Mouse (Mus musculus) Patski (cell line): Measurements from ENCODE around the gene H2-Q2. TPM values are rescaled to one million over a fixed set of nuclear protein-coding genes. Genes with fewer than 3 reads are reported as not detected.
"Not testable (repeated sequence)": the region's sequence is repeated elsewhere in the genome, so short reads cannot be mapped to it uniquely, and the experiment has no call there.

ENCODE experiments used
- ATAC-seq: fragments of 100-300 bp; one replicate; pipeline ENCODE4 v1.8.0; 2021
- CTCF ChIA-PET: fragments of 350-600 bp; sonication (Branson Sonifier 250); formaldehyde crosslinking; loops from one replicate; lab custom pipeline; 2022; ENCODE audit warnings: inconsistent platforms; lab: Charles Lee
- POLR2A ChIA-PET: fragments of 350-600 bp; sonication (Branson Sonifier 250); formaldehyde crosslinking; loops from one replicate; lab custom pipeline; 2022; ENCODE audit warnings: antibody characterized with exemption, inconsistent platforms; lab: Charles Lee
- DNase-seq: peaks from one replicate; pipeline ENCODE4 v3.0.0-alpha.2; 2011; ENCODE audit warnings: low read depth, low spot score
- H3K27me3 ChIP-seq: fragments of 371-371 bp; one replicate; pipeline ENCODE4 v1.5.1; 2021
- CTCF ChIP-seq: fragments of 100-300 bp; IDR thresholded peaks from one replicate; pipeline ENCODE4 v1.5.1; 2021
- in situ Hi-C: fragments of 300-500 bp; cut with MboI; formaldehyde crosslinking; loops from 3 replicates; pipeline ENCODE4 v1.11.1; 2018; ENCODE audit warnings: low pct_unique_long_range_greater_than_20kb, mixed read lengths
- polyA plus RNA-seq: library from polyadenylated mRNA; unstranded; gene quantifications from one replicate; pipeline ENCODE4 v1.2.3, GENCODE M21; 2021

Gene H2-Q2
- polyA plus RNA-seq, 1 experiment from 2014 or later: not detected

DNA sequence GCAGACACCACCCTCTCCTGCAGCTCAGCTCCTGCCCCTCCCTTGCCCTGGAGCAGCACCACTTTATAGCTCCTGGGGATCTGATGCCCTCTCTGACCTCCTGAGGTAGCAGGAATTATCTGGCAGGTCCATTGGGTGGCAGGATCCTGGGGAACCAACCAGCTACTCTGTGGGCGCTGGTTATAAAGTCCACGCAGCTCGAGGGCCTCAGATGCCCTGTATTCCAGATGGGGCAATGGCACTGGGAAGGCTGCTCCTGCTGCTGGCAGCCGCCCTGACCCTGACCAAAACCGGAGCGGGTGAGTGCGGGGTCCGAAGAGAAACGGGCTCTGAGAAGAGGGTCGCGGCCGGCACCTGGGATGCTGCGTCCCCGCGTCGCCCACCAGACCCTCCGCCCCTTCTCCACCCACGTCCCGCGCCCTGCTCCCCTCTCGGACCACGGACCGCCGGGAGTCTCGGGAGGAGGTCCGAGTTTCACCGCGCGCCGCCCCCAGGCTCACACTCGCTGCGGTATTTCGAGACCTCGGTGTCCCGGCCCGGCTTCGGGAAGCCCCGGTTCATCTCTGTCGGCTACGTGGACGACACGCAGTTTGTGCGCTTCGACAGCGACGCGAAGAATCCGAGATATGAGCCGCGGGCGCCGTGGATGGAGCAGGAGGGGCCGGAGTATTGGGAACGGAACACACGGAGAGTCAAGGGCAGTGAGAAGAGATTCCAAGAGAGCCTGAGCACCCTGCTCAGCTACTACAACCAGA lies 21.5 kb upstream of the H2-Q2 start, which contains the start of gene H2-Q1:
H2-Q1 (plus strand) TSS at position 79 of the 755 bp plus-strand sequence.
- ChIA-PET POLR2A (no interaction called here), CTCF (no interaction called here)
- H3K27me3 ChIP-seq: peaks cover 14% of the 10 kb centered on the region
- in situ Hi-C loops: loop anchor here (25.0 kb wide), 1 partner anchor 767 kb away; no protein-coding TSS in a partner anchor
- ATAC-seq: no peak
- TF ChIP-seq CTCF: no peak
- no peak for DNase-seq

DNA sequence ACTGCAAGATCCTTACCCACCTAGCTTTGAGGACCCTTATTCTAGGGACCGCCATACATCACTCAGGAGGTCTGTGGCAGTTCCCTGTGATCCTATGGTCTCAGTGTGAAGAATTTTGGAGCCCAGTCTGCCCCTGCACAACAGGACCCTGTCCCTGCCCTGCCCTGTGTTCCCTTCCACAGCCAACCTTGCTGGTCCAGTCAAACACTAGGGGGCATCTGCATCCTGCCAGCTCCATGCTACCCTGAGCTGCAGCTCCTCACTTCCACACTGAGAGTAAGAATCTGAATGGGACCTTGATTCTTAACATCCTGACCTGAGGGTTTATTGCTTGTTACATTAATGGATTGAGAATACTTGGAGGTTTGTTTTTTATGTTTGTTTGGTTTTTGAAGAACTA lies 16.9 kb upstream of the H2-Q2 start:
- CTCF ChIA-PET: interaction anchor here (0.8 to 1.4 kb wide), 2 partner anchors 11 to 20 kb away, joined by 3 to 4 read pairs; no protein-coding TSS in a partner anchor
- DNase-seq, in situ Hi-C loops, ATAC-seq, POLR2A ChIA-PET: not testable (repeated sequence)
- peaks cover 16% of the 10 kb centered on the region for H3K27me3 ChIP-seq

DNA sequence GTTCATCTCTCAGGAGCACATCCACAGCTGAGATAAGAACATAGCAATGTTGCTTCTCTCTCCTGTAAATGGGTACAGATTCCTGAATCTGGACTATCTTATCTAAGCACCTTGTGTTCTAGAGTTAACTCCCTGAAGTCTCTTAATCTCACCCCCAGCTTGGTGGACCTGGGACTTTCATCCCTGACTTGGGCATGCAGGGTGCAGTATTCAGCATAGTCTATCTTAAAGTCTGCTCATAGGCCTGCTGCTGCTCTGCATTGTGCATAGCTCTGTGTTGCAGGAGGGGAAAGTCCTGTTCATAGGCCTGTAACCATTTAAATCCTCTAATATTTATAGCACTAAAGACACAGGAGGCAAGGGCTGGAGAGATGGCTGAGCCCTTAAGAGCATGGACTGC lies 16.0 kb upstream of the H2-Q2 start:
- POLR2A ChIA-PET, in situ Hi-C loops, ATAC-seq, DNase-seq: not testable (repeated sequence)
- CTCF ChIA-PET: interaction anchor here (1.4 kb wide), 1 partner anchor 12 kb away, joined by 4 read pairs; no protein-coding TSS in a partner anchor
- peaks cover 12% of the 10 kb centered on the region for H3K27me3 ChIP-seq

DNA sequence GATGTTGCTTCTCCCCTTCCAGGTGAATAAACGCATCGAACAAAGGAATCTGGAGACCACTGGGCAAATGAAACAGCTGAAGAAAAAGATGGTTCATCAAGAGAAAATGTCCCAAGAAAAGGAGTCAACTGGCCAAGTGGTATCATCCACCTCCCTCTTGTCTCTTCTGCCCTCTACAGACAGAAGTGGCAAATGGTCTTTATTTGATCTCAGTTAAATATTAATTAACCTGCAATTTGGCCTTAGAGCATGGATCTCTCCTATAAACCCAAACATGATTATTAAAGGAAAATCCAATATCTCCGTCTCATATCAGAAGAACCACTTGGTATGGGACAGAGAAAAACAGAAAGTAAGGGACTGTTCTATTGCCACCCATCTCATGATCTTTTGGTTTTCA lies 12.3 kb upstream of the H2-Q2 start:
- ATAC-seq, CTCF ChIA-PET, DNase-seq, POLR2A ChIA-PET, H3K27me3 ChIP-seq, in situ Hi-C loops: not testable (repeated sequence)

DNA sequence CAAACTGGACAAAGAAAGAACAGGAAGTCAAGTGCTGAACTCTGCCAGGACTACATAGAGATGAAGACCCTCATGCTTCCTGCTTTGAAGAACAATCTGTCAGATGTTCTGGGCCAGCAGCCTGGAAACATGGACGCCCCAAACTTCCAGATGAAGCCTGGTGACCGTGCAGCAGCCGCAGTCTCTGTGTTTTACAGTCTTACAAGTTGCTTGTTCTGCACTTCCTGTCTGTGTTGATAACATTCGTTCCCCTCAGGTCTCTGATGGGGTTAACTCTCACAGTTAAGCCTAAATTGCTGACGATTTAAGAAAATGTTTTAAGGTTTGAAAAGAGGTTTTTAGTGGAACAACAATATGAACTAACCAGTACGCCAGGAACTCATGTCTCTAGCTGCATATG lies 10.5 kb upstream of the H2-Q2 start:
- ATAC-seq, POLR2A ChIA-PET, DNase-seq, in situ Hi-C loops, CTCF ChIA-PET: not testable (repeated sequence)
- H3K27me3 ChIP-seq: peaks cover 16% of the 10 kb centered on the region

DNA sequence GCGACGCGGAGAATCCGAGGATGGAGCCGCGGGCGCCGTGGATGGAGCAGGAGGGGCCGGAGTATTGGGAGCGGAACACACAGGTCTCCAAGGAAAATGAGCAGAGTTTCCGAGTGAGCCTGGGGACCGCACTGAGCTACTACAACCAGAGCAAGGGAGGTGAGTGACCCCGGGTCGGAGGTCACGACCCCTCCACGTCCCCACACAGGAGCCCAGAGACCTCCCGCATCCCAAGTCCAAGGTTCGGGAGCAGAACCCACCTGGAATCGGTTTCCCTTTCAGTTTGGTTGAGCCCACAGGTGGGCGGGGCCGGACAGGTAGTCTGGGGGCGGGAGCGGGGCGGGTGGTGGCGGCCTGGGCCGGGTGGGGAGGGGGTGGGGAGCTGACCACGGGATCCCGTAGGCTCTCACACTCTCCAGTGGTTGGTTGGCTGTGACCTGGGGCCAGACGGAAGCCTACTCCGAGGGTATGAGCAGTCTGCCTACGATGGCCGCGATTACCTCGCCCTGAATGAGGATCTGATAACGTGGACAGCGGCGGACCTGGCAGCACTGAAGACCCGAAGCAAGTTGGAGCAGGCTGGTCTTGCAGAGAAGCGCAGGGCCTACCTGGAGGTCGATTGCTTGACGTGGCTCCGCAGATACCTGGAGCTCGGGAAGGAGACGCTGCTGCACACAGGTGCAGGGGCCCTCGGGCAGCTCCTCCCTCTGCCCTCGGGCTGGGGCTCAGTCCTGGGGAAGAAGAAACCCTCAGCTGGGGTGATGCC lies 852 bp downstream of the H2-Q2 start:
- in situ Hi-C loops: no loop called here
- CTCF ChIA-PET: no interaction called here
- H3K27me3 ChIP-seq: peaks cover 40% of the 10 kb centered on the region
- ATAC-seq: no peak
- TF ChIP-seq CTCF: no peak
- DNase-seq: no peak
- POLR2A ChIA-PET: no interaction called here

DNA sequence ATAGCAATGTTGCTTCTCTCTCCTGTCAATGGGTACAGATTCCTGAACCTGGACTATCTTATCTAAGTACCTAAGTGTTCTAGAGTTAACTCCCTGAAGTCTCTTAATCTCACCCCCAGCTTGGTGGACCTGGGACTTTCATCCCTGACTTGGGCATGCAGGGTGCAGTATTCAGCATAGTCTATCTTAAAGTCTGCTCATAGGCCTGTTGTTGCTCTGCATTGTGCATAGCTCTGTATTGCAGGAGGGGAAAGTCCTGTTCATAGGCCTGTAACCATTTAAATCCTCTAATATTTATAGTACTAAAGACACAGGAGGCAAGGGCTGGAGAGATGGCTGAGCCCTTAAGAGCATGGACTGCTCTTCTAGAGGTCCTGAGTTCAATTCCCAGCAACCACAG lies 5.6 kb downstream of the H2-Q2 start:
- DNase-seq: not testable (repeated sequence)

DNA sequence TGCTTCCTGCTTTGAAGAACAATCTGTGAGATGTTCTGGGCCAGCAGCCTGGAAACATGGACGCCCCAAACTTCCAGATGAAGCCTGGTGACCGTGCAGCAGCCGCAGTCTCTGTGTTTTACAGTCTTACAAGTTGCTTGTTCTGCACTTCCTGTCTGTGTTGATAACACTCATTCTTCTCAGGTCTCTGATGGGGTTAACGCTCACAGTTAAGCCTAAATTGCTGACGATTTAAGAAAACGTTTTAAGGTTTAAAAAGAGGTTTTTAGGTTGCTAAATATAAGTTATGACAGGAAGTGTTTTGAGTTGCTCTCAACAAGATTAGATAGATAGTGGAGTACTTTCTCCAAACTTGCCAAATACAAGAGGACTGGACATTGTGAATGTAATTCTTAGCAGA lies 11.2 kb downstream of the H2-Q2 start:
- POLR2A ChIA-PET, ATAC-seq, CTCF ChIA-PET, DNase-seq, in situ Hi-C loops, H3K27me3 ChIP-seq: not testable (repeated sequence)

More for the DNA sequence above, 5.6 kb downstream of the H2-Q2 start:
- in situ Hi-C loops, POLR2A ChIA-PET, ATAC-seq, H3K27me3 ChIP-seq, CTCF ChIA-PET: not testable (repeated sequence)

DNA sequence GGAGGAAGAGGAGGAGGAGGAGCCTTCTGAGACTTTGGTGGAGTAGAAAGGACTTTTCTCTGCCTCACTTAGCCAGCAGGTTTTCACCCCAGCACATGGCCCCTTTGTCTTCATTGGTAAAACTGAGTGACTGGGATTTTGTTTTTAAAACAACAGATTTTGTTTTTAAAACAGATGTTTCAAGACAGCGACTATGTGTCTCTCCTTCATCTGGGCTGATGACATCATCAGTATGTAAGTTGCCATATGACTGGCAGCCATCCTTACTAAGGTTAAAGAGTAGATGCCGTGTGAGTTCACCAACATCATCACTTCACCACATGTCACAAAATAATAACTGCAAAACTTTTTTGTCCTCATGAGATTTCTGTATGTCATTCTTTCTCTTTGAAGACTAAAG lies 12.0 kb downstream of the H2-Q2 start:
- no peak for TF ChIP-seq CTCF
- DNase-seq (no peak), ATAC-seq (no peak)
- POLR2A ChIA-PET: no interaction called here
- in situ Hi-C loops: no loop called here
- no peaks in the 10 kb centered on the region for H3K27me3 ChIP-seq
- CTCF ChIA-PET: no interaction called here

DNA sequence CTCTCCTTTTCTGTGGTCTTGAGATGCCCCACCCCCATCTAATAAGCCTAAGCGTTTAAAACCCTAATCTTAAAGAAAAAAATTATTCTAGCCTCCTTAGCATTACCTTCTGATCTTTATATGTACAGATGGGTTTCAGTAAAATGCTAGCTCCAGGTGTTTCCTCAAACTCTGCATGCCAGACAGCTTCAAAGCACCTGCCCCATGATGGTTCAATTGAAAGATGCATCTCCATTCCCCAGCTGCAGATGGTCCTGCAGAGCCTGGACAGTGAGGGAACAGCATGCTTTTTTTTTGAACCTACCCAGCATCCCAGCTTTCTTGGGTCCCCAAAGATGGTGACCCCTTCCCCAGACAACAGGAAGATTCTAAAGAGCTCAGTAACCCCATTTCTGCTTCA lies 15.0 kb downstream of the H2-Q2 start:
- ChIA-PET POLR2A (no interaction called here), CTCF (no interaction called here)
- no peak for DNase-seq
- no peak for ATAC-seq
- H3K27me3 ChIP-seq: no peaks in the 10 kb centered on the region
- in situ Hi-C loops: no loop called here
- no peak for TF ChIP-seq CTCF
